Mouse (Mus musculus): ENCODE results near the gene Ahnak. TPM values are rescaled to one million over a fixed set of nuclear protein-coding genes. Genes with fewer than 3 reads are reported as not detected.
A peak's percentile ranks its signal among the peaks of the same experiment; 100 is the strongest.
"Not testable (repeated sequence)": the region's sequence is repeated elsewhere in the genome, so short reads cannot be mapped to it uniquely, and the experiment has no call there.

Ahnak gene
- total RNA-seq, 2 experiments from 2014 or later = 1.5 to 24.7 TPM

DNA sequence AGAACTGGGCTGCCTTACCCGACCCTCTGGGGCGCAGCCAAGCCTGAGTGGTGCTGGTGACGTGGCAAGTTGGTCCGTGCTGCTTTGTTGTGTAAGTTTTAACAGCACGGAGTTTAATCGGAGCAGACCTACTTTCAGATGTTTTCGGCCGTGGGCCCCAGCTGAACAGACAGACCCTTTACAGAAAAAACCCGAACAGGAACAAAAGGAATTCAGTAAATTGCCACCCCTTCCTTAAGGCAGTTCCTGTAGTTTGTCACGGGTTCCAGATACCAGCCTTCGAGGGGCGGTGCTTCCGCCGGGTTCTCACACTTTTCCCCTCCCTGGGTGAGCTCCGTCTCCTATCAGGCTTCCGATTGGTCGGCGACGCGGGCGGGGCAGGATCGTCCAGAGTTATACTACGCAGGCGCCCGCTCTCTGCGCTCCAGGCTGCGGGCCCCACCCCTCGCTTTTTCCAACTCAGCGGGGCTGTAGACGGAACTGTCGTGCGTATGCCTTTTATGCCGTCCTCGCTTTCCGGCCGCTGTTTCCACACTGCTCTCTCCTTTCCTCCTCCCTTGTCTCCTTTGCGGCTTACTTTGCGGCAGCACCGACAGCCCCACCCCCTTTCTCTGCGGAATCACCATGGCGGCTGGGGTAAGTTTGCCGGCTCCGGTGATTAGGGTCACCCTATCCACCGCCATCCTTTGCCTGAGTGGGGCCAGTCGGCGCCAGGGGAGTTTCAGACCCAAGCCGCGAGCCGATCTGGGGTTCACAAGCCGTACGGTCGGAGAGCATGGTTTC, 22.3 kb upstream of the Ahnak start, which contains the start of gene Eef1g:
TSS of gene Eef1g (plus strand) at position 452 of the 783 bp plus-strand sequence.
- ATAC-seq (replicated peaks; ENCODE audit: low FRiP score, low TSS enrichment, poor library complexity, severe bottlenecking) = peak; percentile 93

- ATAC-seq (replicated peaks; ENCODE audit: low FRiP score, low TSS enrichment, poor library complexity, severe bottlenecking) = peak; percentile 6; the same call in 1 of the 2 replicates
Observed at GRCm38 (mm10) chr19:8967373-8967743, 21.7 kb upstream of the Ahnak start.

DNA sequence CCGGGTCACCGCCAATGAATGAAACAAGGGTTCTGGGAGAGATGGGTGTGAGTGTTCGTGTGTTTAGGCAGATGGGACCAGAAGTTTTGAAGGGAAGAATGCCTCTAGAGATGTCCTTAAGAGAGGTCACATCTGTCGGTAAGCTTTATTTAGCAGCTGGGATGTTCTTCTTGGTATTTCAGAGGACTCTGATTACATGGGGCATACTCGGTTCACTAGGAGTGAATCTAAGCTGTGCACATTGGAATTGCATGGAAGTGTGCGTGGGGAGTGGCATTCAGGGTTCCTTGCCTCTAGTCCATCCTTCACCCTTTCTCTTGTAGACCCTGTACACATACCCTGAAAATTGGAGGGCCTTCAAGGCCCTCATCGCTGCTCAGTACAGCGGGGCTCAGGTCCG, 21.2 kb upstream of the Ahnak start:
- ATAC-seq (replicated peaks; ENCODE audit: low FRiP score, low TSS enrichment, poor library complexity, severe bottlenecking) = no peak

GRCm38 (mm10) chr19:8972491-8972890, 16.6 kb upstream of the Ahnak start:
- not testable (repeated sequence) for ATAC-seq (replicated peaks; ENCODE audit: low FRiP score, low TSS enrichment, poor library complexity, severe bottlenecking)

- no peak for ATAC-seq (replicated peaks; ENCODE audit: low FRiP score, low TSS enrichment, poor library complexity, severe bottlenecking)
Observed at GRCm38 (mm10) chr19:8974638-8975037, 14.4 kb upstream of the Ahnak start.

GRCm38 (mm10) chr19:8975491-8975890, 13.6 kb upstream of the Ahnak start:
- no peak for ATAC-seq (replicated peaks; ENCODE audit: low FRiP score, low TSS enrichment, poor library complexity, severe bottlenecking)

- peak; percentile 66 for ATAC-seq (replicated peaks; ENCODE audit: low FRiP score, low TSS enrichment, poor library complexity, severe bottlenecking)
Observed at GRCm38 (mm10) chr19:8976535-8976934, 12.5 kb upstream of the Ahnak start.

DNA sequence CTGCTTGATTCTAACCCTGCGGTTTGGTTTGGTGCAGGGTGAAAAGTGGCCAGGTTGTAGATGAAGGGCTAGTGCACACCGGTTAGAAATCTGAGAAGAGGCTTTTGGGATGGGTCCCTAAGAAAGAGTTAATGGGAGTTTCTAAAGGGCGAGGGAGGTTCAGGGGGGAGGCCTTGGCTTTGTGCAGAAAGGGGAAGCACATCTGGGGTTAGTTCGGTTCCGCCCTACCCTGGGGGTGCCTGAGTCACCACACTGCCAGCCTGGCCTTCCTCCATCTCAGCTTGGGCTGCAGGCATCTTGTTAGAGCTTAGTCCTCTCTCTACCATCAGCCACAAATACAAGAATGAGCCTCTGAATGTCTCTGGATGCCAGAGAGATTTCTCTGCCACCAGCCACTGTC, 8.3 kb upstream of the Ahnak start:
- no peak for ATAC-seq (replicated peaks; ENCODE audit: low FRiP score, low TSS enrichment, poor library complexity, severe bottlenecking)

DNA sequence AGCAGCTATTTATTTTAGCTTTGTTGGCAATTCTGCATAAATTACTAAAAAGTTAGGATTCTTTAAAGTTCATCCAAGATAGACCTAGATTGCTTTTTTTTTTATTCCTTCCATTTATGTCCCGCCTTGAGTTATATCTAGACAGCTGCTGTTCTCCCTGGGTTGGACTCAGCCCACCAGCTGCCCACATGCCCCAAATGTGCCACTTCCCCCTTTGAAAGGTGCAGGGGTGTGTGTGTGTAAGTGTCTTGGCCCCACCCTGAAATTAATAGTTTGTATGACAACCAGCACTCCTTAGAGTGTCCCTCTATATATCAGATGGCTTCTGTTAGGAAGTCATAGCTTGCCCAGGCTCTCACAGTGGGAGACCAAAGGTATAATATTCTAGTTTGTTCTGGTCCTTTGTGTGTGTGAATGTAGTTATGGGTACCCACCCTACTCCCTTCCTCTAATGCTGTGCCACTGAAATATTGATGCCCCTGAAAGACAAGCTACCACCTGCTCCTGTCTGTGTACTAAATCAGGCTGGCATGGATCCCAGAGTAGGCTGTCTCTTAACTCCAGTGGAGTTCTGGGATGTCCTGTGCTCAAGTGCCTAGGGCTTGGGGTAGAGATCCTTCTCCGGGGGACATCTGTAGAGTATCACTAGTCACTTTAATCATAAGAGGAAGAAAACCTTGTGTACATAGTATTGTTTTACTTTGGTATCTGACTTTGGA, 7.5 kb upstream of the Ahnak start:
- no peak for ATAC-seq (replicated peaks; ENCODE audit: low FRiP score, low TSS enrichment, poor library complexity, severe bottlenecking)

DNA sequence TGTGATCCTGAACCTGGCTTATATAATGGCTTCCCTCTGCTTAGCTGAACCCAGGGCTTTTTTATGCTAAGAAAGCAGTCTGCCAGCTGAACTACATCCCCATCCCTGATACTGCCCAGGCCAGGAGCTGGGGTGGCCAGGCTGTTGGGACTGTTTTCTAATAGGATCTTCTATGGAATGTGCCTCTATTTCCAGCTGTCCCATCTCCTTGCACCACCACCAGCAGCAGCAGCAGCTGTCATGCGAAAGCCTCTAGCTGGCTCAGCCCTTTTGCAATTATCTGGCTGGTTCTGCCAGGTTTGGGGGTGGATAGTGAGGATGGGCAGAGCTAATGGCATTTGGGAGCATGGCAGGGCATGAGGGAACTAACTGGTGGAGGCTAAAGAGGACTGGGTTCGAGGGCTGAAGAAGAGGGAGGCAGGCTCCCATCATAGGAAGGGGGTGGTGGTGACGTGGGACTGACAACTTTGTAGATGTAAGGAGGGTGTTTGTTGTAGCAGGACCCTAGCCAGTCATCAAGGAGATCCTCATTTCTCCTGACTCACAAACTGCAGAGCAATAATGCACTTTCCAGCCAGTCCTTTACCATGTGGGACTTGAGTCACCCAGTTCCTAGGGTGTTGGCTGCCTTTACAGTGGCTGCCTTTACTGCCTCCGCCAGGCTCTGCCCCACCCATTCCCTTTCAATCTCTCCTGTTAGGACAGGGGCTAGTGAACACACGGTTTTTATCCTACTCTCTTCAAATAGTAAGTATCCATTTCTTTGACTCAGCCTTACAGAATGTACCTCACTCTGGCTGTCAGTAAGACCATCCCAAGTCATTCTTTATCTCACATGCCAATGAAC, 6.6 kb upstream of the Ahnak start:
- 0 out of 2 replicates have a peak, but pooled peaks have one; percentile 18 for ATAC-seq (replicated peaks; ENCODE audit: low FRiP score, low TSS enrichment, poor library complexity, severe bottlenecking)

- 0 out of 2 replicates have a peak, but pooled peaks have one; percentile 16 for ATAC-seq (replicated peaks; ENCODE audit: low FRiP score, low TSS enrichment, poor library complexity, severe bottlenecking)
Observed at GRCm38 (mm10) chr19:8983150-8983650, 5.9 kb upstream of the Ahnak start.

DNA sequence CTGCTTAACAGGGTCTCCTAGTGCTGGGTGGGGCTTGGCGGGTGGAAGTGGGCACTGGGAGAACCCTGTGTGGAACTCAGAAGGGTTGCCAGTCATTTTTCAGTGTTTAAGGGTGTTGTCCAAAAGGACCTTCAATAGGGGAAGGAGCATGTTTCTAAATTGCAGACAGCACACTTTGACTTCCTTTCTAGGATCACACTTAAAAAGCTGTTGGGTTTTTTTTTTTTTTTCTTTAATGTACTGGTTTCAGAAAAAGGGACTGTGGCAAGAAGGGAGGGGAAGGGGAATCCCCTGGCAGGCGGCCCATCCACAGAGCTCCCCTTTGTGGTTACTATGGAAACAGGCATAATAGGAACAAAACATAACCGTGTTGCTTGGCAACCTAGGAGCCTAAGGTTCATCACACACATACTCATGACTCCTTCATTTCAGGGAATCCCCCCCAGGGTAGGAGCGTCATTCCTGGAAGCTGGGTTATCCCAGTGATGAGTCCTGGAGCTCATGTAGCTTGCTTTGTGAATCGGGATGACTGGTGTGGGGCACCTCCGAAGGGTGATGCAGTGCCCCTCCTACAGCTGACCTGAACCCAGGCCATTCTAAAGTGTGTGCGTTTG, 4.7 kb upstream of the Ahnak start:
- 0 out of 2 replicates have a peak, but pooled peaks have one; percentile 19 for ATAC-seq (replicated peaks; ENCODE audit: low FRiP score, low TSS enrichment, poor library complexity, severe bottlenecking)

DNA sequence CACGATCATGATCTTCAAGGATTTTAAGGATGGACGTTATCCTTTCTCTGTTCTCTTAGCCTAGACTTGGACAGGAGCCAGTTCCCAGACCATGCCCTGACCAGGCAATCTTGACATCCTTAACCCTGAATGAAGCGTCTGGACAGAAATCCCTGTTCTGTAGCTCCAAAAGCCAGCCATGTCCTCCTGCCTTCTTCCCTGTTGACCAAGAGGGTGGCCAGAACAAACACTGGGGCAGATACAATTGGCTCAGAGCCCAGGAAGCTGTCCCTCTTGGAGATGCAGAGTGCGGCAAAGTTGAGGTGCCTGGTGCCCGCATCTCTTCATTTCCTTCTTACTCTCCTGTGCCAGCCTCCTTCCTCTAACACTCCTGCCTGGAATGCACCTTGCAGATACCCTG, 3.2 kb upstream of the Ahnak start:
- no peak for ATAC-seq (replicated peaks; ENCODE audit: low FRiP score, low TSS enrichment, poor library complexity, severe bottlenecking)

- ATAC-seq (replicated peaks; ENCODE audit: low FRiP score, low TSS enrichment, poor library complexity, severe bottlenecking) = no peak
Observed at GRCm38 (mm10) chr19:8987816-8988215, 1.3 kb upstream of the Ahnak start.

- ATAC-seq (replicated peaks; ENCODE audit: low FRiP score, low TSS enrichment, poor library complexity, severe bottlenecking) = no peak
Observed at GRCm38 (mm10) chr19:8988346-8989065, 578 bp upstream of the Ahnak start.

DNA sequence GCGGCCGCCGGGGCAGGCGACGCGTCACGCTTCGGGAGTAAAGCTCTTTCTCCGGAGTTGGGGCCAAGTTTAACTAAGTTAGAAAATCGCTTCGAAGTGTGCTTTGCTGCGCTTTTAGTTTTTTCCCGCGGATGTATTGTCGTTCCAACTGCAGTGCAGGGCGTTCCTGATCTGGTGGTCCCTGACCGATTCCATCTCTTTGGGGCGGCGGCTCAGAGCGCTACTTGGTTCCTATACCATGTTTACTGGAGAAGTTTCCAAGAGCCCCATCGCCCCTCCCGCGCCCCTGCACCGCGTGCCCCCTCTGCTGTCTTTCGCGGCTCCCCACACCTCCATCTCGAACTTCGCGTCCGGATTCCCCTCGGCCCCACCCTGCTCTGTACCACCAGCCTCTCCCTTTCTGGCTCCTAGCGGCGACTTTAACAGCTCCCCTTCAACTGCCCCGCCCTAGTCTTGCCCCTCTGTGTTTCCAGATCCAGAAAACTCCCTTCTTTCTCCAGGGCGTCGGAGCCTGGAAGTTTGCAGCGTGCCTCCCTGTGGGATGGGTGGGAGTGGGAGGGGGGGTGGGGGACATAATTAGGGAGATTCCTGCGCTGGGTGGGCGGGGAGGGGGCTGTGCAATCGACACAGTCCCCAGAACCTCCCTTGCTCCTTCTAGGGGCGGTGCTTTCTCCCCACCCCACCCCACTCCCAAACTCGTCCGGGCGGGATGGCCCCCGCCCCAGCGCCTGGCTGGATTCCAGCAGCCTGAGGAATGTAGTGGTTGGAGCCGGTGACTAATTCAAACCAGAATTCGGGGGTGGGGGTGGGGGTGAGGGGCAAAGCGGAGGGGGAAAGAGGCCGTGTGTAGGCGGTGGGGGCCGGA, 715 bp downstream of the Ahnak start:
- ATAC-seq (replicated peaks; ENCODE audit: low FRiP score, low TSS enrichment, poor library complexity, severe bottlenecking) = no peak

DNA sequence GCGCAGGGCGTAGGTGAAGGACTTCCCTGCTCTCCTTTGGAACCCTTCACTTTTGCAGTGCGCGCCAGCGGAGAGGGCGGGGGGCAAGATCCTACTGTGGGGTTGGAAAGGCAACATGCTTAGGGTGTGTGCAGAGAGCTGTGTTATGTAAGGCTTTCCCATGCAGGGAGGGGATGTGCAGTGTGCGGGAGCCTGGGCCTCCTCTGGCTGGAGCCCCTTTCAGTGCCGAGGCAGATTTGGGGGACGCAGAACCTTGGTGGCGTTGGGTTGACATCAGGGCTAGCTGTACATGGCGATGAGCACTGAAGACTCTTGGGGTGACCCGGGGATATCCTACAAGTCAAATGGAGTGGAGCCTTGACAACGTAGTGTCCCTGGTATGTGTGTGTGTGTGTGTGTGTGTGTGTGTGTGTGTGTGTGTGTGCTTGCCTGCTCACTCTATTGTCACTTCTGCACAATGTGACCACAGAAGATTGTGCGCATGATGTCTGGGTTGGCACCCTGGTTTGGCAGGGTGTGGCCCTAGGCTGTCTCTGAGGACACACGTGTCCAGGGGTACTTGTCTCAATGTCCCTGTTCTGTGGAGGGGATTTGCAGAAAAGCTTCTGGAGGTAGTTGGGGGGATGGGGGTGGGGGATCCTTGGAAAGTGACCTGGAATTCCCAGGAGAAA, 1.5 kb downstream of the Ahnak start:
- no peak for ATAC-seq (replicated peaks; ENCODE audit: low FRiP score, low TSS enrichment, poor library complexity, severe bottlenecking)
